Mouse (Mus musculus): ENCODE results near the gene Olfr576. TPM values are rescaled to one million over a fixed set of nuclear protein-coding genes. Genes with fewer than 3 reads are reported as not detected.

Olfr576 gene
- not detected in 2 replicates for total RNA-seq (2014; rRNA removed)
- polyA plus RNA-seq (2015; fragmentation: Nextera tagmentation; extraction: Ambion mirVana), result not detected in 2 replicates

- no peak within 1 kb of the TSS for H3K4me2 ChIP-seq (ENCODE audit: low read depth, low read length)
- ATAC-seq, result no peak
- no peaks in the 10 kb centered on the region for H3K36me3 ChIP-seq (ENCODE audit: insufficient read depth, low read length)
- no peak within 1 kb of the TSS for H3K4me3 ChIP-seq (ENCODE audit: low read length)
- H3K27ac ChIP-seq, result no peak within 1 kb of the TSS
- no peak within 1 kb of the TSS for H3K9ac ChIP-seq (replicated peaks; ENCODE audit: low read length)
- no peaks in the 10 kb centered on the region for H3K9me3 ChIP-seq (ENCODE audit: low read length)
- H3K27me3 ChIP-seq (ENCODE audit: insufficient read depth, low read length), result no peaks in the 10 kb centered on the region
- no peak for DNase-seq (ENCODE audit: low spot score)
- WGBS, result 54% methylated on average over 2 of the region's 2 CpGs
- no peaks in the 10 kb centered on the region for H3K4me1 ChIP-seq (ENCODE audit: insufficient read depth, low read length)
- no peak for TF ChIP-seq CTCF (IDR thresholded peaks at IDR 0.05; ENCODE audit: low read depth)
These were observed at the start of gene Olfr576 for GRCm38 (mm10) chr7:102962360-102962759. Olfr576 (plus strand) TSS chr7:102962660.

GRCm38 (mm10) chr7:102915261-102915660 lies 47.2 kb upstream of the Olfr576 start:
- WGBS, result 42% methylated on average over 1 of the region's 1 CpGs
- Histone ChIP-seq H3K4me2 (ENCODE audit: low read depth, low read length) (no peak overlapping the region), H3K36me3 (ENCODE audit: insufficient read depth, low read length) (no peaks in the 10 kb centered on the region), H3K27ac (no peak overlapping the region), H3K9me3 (ENCODE audit: low read length) (no peaks in the 10 kb centered on the region), H3K9ac (replicated peaks; ENCODE audit: low read length) (no peak overlapping the region), H3K27me3 (ENCODE audit: insufficient read depth, low read length) (no peaks in the 10 kb centered on the region), H3K4me1 (ENCODE audit: insufficient read depth, low read length) (no peaks in the 10 kb centered on the region), H3K4me3 (ENCODE audit: low read length) (no peak overlapping the region)
- no peak for ATAC-seq
- no peak for DNase-seq (ENCODE audit: low spot score)
- no peak for TF ChIP-seq CTCF (IDR thresholded peaks at IDR 0.05; ENCODE audit: low read depth)

GRCm38 (mm10) chr7:102916405-102916804 lies 46.1 kb upstream of the Olfr576 start:
- no peak overlapping the region for H3K4me2 ChIP-seq (ENCODE audit: low read depth, low read length)
- no peak for DNase-seq (ENCODE audit: low spot score)
- H3K9me3 ChIP-seq (ENCODE audit: low read length), result no peaks in the 10 kb centered on the region
- no peaks in the 10 kb centered on the region for H3K4me1 ChIP-seq (ENCODE audit: insufficient read depth, low read length)
- no peaks in the 10 kb centered on the region for H3K27me3 ChIP-seq (ENCODE audit: insufficient read depth, low read length)
- no peak for TF ChIP-seq CTCF (IDR thresholded peaks at IDR 0.05; ENCODE audit: low read depth)
- no peak overlapping the region for H3K4me3 ChIP-seq (ENCODE audit: low read length)
- ATAC-seq, result no peak
- no peak overlapping the region for H3K9ac ChIP-seq (replicated peaks; ENCODE audit: low read length)
- no peak overlapping the region for H3K27ac ChIP-seq
- WGBS, result 82% methylated on average over 5 of the region's 5 CpGs
- H3K36me3 ChIP-seq (ENCODE audit: insufficient read depth, low read length), result no peaks in the 10 kb centered on the region

- no peak for TF ChIP-seq CTCF (IDR thresholded peaks at IDR 0.05; ENCODE audit: low read depth)
- no peaks in the 10 kb centered on the region for H3K4me1 ChIP-seq (ENCODE audit: insufficient read depth, low read length)
- DNase-seq (ENCODE audit: low spot score), result no peak
- ATAC-seq, result no peak
- H3K36me3 ChIP-seq (ENCODE audit: insufficient read depth, low read length), result no peaks in the 10 kb centered on the region
- no peak within 1 kb of the TSS for H3K9ac ChIP-seq (replicated peaks; ENCODE audit: low read length)
- H3K27ac ChIP-seq, result no peak within 1 kb of the TSS
- no peaks in the 10 kb centered on the region for H3K9me3 ChIP-seq (ENCODE audit: low read length)
- no peaks in the 10 kb centered on the region for H3K27me3 ChIP-seq (ENCODE audit: insufficient read depth, low read length)
- no peak within 1 kb of the TSS for H3K4me3 ChIP-seq (ENCODE audit: low read length)
- H3K4me2 ChIP-seq (ENCODE audit: low read depth, low read length), result no peak within 1 kb of the TSS
- WGBS, result 67% methylated on average over 4 of the region's 4 CpGs
These were observed 45.2 kb upstream of the Olfr576 start, which contains the start of gene Olfr571 for GRCm38 (mm10) chr7:102917032-102917875. Olfr571 (minus strand) TSS chr7:102917536.

GRCm38 (mm10) chr7:102919632-102920031 lies 42.8 kb upstream of the Olfr576 start:
- no peaks in the 10 kb centered on the region for H3K27me3 ChIP-seq (ENCODE audit: insufficient read depth, low read length)
- H3K9ac ChIP-seq (replicated peaks; ENCODE audit: low read length), result no peak overlapping the region
- peak; percentile 82 for TF ChIP-seq CTCF (IDR thresholded peaks at IDR 0.05; ENCODE audit: low read depth)
- H3K4me3 ChIP-seq (ENCODE audit: low read length), result no peak overlapping the region
- H3K36me3 ChIP-seq (ENCODE audit: insufficient read depth, low read length), result no peaks in the 10 kb centered on the region
- WGBS, result 14% methylated on average over 1 of the region's 1 CpGs
- H3K4me2 ChIP-seq (ENCODE audit: low read depth, low read length), result no peak overlapping the region
- ATAC-seq, result peak; percentile 56
- no peaks in the 10 kb centered on the region for H3K4me1 ChIP-seq (ENCODE audit: insufficient read depth, low read length)
- no peak overlapping the region for H3K27ac ChIP-seq
- no peaks in the 10 kb centered on the region for H3K9me3 ChIP-seq (ENCODE audit: low read length)
- DNase-seq (ENCODE audit: low spot score), result peak; percentile 75

- no peaks in the 10 kb centered on the region for H3K36me3 ChIP-seq (ENCODE audit: insufficient read depth, low read length)
- ATAC-seq, result no peak
- WGBS, result 63% methylated on average over 1 of the region's 1 CpGs
These were observed 38.4 kb upstream of the Olfr576 start, which contains the start of gene Olfr572 for GRCm38 (mm10) chr7:102924109-102924508. Olfr572 (plus strand) TSS chr7:102924409.

GRCm38 (mm10) chr7:102927105-102927504 lies 35.4 kb upstream of the Olfr576 start:
- no peaks in the 10 kb centered on the region for H3K36me3 ChIP-seq (ENCODE audit: insufficient read depth, low read length)
- H3K4me1 ChIP-seq (ENCODE audit: insufficient read depth, low read length), result no peaks in the 10 kb centered on the region
- H3K9ac ChIP-seq (replicated peaks; ENCODE audit: low read length), result no peak overlapping the region
- no peak overlapping the region for H3K27ac ChIP-seq
- 72% methylated on average over 3 of the region's 3 CpGs for WGBS
- DNase-seq (ENCODE audit: low spot score), result no peak
- TF ChIP-seq CTCF (IDR thresholded peaks at IDR 0.05; ENCODE audit: low read depth), result no peak
- no peaks in the 10 kb centered on the region for H3K9me3 ChIP-seq (ENCODE audit: low read length)
- no peaks in the 10 kb centered on the region for H3K27me3 ChIP-seq (ENCODE audit: insufficient read depth, low read length)
- no peak overlapping the region for H3K4me2 ChIP-seq (ENCODE audit: low read depth, low read length)
- no peak overlapping the region for H3K4me3 ChIP-seq (ENCODE audit: low read length)
- ATAC-seq, result no peak

More at GRCm38 (mm10) chr7:102924109-102924508, 38.4 kb upstream of the Olfr576 start, which contains the start of gene Olfr572:
- Histone ChIP-seq H3K27ac (no peak within 1 kb of the TSS), H3K4me3 (ENCODE audit: low read length) (no peak within 1 kb of the TSS), H3K4me1 (ENCODE audit: insufficient read depth, low read length) (no peaks in the 10 kb centered on the region), H3K9me3 (ENCODE audit: low read length) (no peaks in the 10 kb centered on the region), H3K27me3 (ENCODE audit: insufficient read depth, low read length) (no peaks in the 10 kb centered on the region), H3K9ac (replicated peaks; ENCODE audit: low read length) (no peak within 1 kb of the TSS), H3K4me2 (ENCODE audit: low read depth, low read length) (no peak within 1 kb of the TSS)
- no peak for TF ChIP-seq CTCF (IDR thresholded peaks at IDR 0.05; ENCODE audit: low read depth)
- DNase-seq (ENCODE audit: low spot score), result no peak

All from hindbrain, postnatal 0 days (tissue).